Mouse (Mus musculus): ENCODE measurements at regions not wholly inside any gene's neighbourhood (a gene's known extent, or its start where the extent isn't known, plus 50 kb on each side); places are given as distances from the start of the nearest gene placed in this dataset.

DNA sequence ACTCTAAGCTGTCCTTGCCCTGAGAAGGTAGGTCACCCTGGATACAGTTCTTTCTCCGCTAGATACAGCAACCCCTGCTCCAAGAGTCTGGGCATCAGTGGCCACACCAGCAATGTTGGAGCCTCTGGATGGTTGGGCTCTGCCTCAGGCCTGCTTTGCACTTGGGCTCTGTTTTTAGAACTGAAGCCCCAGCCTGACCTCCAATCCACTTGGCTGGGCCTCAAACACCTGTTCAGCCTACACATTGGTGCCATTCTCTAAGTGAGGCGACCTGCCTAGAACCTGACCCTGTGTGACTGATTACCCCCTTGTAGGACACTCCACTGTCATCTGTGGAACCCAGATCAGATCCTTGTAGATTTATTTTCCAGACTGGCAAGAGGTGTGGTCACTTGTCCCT lies 289.8 kb downstream of the Gm826 start:
- no peak for DNase-seq (ENCODE audit: extremely low spot score, low spot score)
- Histone ChIP-seq H3K27me3 (ENCODE audit: poor library complexity, severe bottlenecking) (no peaks in the 10 kb centered on the region), H3K4me3 (no peak overlapping the region), H3K36me3 (replicated peaks) (no peaks in the 10 kb centered on the region), H3K9me3 (no peaks in the 10 kb centered on the region), H3K27ac (no peak overlapping the region), H3K4me1 (peaks cover 7% of the 10 kb centered on the region; the same call in 1 of the 2 replicates)
- 89% methylated on average over 2 of the region's 2 CpGs for WGBS

DNA sequence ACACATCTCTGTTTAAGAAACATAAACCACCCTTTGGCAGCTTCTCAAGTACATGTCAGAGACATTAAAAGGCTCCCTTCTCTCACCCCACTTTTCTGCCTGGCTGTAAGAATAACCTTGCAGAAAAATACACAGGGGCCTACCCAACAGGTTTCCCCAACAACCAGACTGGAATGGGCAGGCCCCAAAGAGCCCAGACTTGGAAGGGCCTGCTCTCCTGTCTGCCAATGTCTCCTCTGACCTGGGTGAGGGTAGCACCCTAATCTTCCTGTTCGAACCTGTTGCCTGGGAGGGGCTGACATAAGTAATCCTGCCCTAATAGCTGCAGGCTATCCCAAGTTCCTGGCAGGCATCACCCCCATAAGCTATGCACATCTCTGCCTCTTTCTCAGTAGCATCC lies 304.5 kb downstream of the Gm826 start:
- Histone ChIP-seq H3K4me1 (no peaks in the 10 kb centered on the region), H3K27ac (no peak overlapping the region), H3K4me3 (no peak overlapping the region), H3K27me3 (ENCODE audit: poor library complexity, severe bottlenecking) (no peaks in the 10 kb centered on the region), H3K36me3 (replicated peaks) (no peaks in the 10 kb centered on the region), H3K9me3 (no peaks in the 10 kb centered on the region)
- WGBS: 90% methylated on average over 1 of the region's 1 CpGs
- no peak for DNase-seq (ENCODE audit: extremely low spot score, low spot score)

DNA sequence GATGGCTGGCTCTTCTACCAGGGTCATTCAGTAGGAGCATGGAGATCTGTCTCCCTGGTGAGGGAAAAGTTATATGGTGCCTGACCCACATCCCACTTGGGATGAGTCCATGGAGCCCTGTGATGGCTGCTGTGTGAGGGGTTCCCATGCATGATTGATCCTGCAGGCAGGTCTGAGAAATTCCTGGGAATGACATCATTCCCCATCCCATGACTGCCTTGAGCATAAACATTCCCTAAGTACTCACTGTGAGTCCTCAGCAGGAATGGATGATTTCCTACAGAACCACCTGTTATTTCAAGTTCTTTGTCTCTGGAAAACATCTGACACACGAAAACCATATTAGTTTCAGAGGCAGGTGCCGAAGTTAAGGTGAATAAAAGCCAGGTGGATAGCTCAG lies 305.5 kb downstream of the Gm826 start:
- H3K36me3 ChIP-seq (replicated peaks): no peaks in the 10 kb centered on the region
- no peaks in the 10 kb centered on the region for H3K4me1 ChIP-seq
- H3K27ac ChIP-seq: no peak overlapping the region
- no peak overlapping the region for H3K4me3 ChIP-seq
- no peaks in the 10 kb centered on the region for H3K27me3 ChIP-seq (ENCODE audit: poor library complexity, severe bottlenecking)
- DNase-seq (ENCODE audit: extremely low spot score, low spot score): no peak
- 80% methylated on average over 2 of the region's 2 CpGs for WGBS
- no peaks in the 10 kb centered on the region for H3K9me3 ChIP-seq

DNA sequence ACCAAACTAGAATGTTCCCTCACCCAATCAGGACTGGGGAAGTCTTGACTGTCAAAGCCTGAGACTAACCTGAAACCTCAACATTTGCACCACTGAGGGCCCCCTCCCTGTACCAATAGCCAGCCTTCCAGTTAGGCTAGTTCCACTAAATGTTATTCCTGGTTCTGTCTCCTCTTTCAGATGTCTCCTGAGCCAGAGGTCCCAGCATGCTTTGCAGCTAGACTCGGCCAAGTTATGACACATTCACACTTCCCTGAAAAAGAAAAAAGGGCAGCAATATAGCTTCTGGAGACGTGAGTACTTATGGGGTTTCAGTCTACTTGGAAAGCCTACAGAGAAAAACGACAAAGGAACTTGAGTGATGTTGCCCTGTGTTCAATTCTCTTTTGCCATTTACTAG lies 308.1 kb downstream of the Gm826 start:
- no peak for DNase-seq (ENCODE audit: extremely low spot score, low spot score)
- Histone ChIP-seq H3K36me3 (replicated peaks) (no peaks in the 10 kb centered on the region), H3K27ac (no peak overlapping the region), H3K4me1 (peaks cover 10% of the 10 kb centered on the region), H3K9me3 (no peaks in the 10 kb centered on the region), H3K4me3 (no peak overlapping the region), H3K27me3 (ENCODE audit: poor library complexity, severe bottlenecking) (no peaks in the 10 kb centered on the region)
- WGBS: 86% methylated on average over 3 of the region's 3 CpGs

DNA sequence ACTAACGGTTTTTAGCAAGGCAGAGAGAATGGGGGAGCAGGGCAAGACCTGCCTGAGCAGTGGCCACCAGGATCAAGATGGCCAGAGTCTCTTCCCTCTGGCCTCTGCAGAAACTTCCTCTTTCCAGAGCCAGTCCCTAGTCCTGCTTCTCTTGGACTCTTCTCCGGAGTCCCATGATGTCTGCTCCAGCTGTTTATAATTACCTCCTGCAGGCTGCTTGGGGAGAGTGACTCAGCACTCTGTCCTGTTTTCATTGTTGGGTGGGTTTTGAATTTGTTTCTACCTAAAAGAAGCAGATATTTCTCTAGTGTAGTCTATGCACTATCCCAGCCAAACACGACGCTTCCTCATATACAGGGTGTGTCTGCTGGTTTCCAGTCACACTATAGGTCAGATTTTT lies 312.4 kb downstream of the Gm826 start:
- Histone ChIP-seq H3K27ac (no peak overlapping the region), H3K9me3 (no peaks in the 10 kb centered on the region), H3K4me1 (peaks cover 30% of the 10 kb centered on the region), H3K4me3 (no peak overlapping the region), H3K36me3 (replicated peaks) (no peaks in the 10 kb centered on the region), H3K27me3 (ENCODE audit: poor library complexity, severe bottlenecking) (no peaks in the 10 kb centered on the region)
- DNase-seq (ENCODE audit: extremely low spot score, low spot score): no peak
- 69% methylated on average over 4 of the region's 4 CpGs for WGBS

DNA sequence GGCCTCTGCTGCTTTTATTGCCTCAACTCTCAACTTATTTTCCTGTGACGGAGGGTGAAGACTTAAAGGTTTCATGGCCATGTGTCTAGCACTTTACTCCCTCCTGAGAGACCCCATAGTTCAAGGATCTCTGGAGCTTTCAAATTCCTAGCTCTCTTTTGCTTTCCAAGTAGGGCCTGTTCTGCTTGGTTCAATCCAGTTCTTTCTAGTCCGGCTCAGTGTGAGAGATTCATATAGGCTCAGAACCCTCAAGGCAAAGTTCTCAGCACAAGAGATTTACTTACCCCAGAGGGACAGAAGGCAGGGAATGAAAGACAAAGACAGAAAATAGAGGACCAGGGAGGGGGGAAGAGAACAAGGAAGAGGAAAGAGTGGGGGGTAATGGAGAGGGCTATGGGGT lies 313.1 kb downstream of the Gm826 start:
- WGBS: 78% methylated on average over 2 of the region's 2 CpGs
- Histone ChIP-seq H3K4me1 (peaks cover 31% of the 10 kb centered on the region), H3K27ac (no peak overlapping the region), H3K9me3 (no peaks in the 10 kb centered on the region), H3K27me3 (ENCODE audit: poor library complexity, severe bottlenecking) (no peaks in the 10 kb centered on the region), H3K36me3 (replicated peaks) (no peaks in the 10 kb centered on the region), H3K4me3 (no peak overlapping the region)
- no peak for DNase-seq (ENCODE audit: extremely low spot score, low spot score)

DNA sequence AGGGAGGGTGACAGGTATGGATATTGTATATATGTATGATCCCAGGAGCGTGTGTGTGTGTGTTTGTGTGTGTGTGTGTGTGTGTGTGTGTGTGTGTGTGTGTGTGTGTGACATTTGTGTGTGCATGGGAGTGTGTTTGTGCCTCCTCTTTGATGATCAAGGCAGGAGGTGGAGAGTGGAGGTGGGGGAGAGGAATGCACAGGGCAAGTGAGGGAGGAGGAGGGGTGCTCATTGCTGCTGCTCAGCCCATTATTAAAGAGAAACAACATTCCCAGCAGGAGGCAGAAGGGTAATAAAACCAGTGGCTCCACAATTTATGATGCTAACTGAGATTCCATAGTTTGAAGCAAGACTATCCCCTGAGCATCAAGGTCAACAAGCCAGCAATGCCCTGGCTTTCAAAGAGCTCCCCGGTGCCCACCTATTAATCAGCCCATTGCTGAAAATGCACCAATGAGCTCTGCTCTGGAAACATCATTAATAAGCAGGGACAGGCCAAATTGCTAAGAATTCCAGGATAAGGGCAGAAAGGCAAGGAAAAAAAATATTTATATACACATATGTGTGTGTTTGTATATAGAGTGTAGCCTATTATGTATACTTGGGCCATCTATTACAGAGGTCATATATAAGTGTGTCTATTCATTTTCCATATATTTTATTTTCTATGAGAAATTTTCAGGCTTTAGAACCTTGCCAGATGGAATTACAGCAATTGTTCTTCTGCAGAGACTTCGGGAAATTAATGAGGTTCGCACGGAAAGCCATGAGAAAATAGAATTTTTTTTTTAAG lies 316.7 kb downstream of the Gm826 start:
- DNase-seq (ENCODE audit: extremely low spot score, low spot score): no peak
- Histone ChIP-seq H3K4me3 (no peak overlapping the region), H3K9me3 (no peaks in the 10 kb centered on the region), H3K27ac (no peak overlapping the region), H3K36me3 (replicated peaks) (no peaks in the 10 kb centered on the region), H3K27me3 (ENCODE audit: poor library complexity, severe bottlenecking) (no peaks in the 10 kb centered on the region), H3K4me1 (peaks cover 31% of the 10 kb centered on the region)
- 67% methylated on average over 5 of the region's 5 CpGs for WGBS

DNA sequence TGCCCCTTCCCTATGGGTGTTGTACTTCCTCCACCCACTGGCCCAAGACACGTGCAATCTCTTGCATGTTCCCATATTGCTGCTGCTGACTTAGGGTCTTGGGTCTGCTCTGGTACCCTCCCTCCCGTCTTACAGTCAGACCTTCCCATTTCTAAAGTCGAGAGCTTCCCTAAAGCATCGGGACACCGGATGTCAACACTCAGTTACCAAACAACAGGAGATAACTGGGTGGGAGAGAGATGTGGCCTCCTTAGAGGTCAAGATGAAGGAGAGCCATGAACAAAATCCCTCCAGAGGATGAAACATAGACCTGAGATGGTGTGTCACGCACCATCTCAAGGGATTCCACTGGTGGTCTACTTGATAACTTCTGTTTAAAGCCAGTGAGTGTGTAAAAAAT lies 322.5 kb downstream of the Gm826 start:
- H3K4me3 ChIP-seq: no peak overlapping the region
- H3K27me3 ChIP-seq (ENCODE audit: poor library complexity, severe bottlenecking): no peaks in the 10 kb centered on the region
- DNase-seq (ENCODE audit: extremely low spot score, low spot score): no peak
- no peaks in the 10 kb centered on the region for H3K9me3 ChIP-seq
- H3K27ac ChIP-seq: no peak overlapping the region
- H3K36me3 ChIP-seq (replicated peaks): no peaks in the 10 kb centered on the region
- H3K4me1 ChIP-seq: peaks cover under 1% of the 10 kb centered on the region
- WGBS: 86% methylated on average over 6 of the region's 6 CpGs

DNA sequence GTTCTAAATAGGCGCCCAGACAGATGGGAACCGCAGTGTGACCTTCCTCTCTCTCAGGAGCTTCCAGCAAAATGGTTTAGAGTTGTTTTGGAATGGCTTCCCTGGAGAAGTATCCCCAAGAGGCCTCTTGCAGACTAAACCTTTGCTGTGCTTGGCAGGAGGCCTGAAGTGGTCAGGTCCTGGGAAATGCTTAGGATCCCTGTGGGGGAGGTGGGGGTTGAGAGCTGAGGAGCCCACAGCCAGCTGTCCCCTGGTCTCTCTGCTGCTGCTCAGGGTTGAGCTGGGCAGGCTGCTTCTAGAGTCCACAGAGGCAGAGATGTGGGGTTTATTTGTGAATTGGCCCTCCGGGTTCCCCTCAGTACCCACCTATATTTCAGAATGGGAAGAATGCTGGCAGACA lies 331.3 kb downstream of the Gm826 start:
- Histone ChIP-seq H3K4me1 (peaks cover 3% of the 10 kb centered on the region; the same call in 1 of the 2 replicates), H3K4me3 (no peak overlapping the region), H3K27ac (no peak overlapping the region), H3K9me3 (no peaks in the 10 kb centered on the region), H3K36me3 (replicated peaks) (no peaks in the 10 kb centered on the region), H3K27me3 (ENCODE audit: poor library complexity, severe bottlenecking) (no peaks in the 10 kb centered on the region)
- DNase-seq (ENCODE audit: extremely low spot score, low spot score): no peak
- 67% methylated on average over 3 of the region's 3 CpGs for WGBS

DNA sequence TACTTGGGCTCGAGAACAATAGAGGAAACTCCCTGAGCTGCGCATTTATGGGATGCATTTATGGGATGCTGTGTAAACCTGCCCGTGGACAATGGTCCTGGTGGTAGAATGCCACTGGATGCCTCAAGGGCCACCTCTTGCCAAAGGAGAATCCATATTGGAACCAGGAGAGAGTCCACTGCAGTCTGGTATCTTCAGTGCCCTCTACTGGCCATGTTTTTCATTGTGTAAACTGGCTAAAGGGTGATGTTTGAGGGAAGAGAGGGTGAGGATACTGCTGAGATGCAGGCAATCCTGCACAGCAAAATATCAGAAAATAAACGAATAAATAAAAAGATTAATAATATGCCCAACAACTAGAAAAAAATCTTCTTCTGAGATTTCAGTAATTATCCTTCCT lies 333.5 kb downstream of the Gm826 start:
- no peaks in the 10 kb centered on the region for H3K27me3 ChIP-seq (ENCODE audit: poor library complexity, severe bottlenecking)
- H3K36me3 ChIP-seq (replicated peaks): no peaks in the 10 kb centered on the region
- 71% methylated on average over 4 of the region's 4 CpGs for WGBS
- no peaks in the 10 kb centered on the region for H3K9me3 ChIP-seq
- H3K4me1 ChIP-seq: peaks cover 3% of the 10 kb centered on the region; the same call in 1 of the 2 replicates
- H3K4me3 ChIP-seq: no peak overlapping the region
- no peak for DNase-seq (ENCODE audit: extremely low spot score, low spot score)
- H3K27ac ChIP-seq: no peak overlapping the region

DNA sequence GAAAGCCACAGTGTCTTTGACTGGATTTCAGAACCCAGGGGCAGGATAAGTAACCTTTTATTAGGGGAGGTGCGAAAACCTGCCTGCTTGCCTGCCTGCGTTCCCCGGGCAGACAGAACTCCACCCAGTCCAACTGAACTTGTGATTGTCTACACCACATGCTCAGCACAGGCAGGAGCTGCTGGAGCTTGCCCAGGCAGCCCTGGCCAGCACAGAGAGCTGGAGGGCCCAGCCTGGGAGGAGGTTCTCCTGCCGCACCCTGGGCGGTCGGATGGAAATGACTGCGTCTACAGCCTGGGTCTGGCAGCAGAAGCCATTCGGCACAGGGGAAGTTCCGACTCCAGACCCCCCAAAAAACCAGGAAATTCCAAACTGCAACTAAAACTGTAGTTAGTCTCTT lies 336.6 kb downstream of the Gm826 start:
- H3K4me3 ChIP-seq: no peak overlapping the region
- WGBS: 89% methylated on average over 9 of the region's 9 CpGs
- H3K4me1 ChIP-seq: no peaks in the 10 kb centered on the region
- no peaks in the 10 kb centered on the region for H3K36me3 ChIP-seq (replicated peaks)
- DNase-seq (ENCODE audit: extremely low spot score, low spot score): no peak
- H3K27ac ChIP-seq: no peak overlapping the region
- H3K9me3 ChIP-seq: no peaks in the 10 kb centered on the region
- no peaks in the 10 kb centered on the region for H3K27me3 ChIP-seq (ENCODE audit: poor library complexity, severe bottlenecking)

DNA sequence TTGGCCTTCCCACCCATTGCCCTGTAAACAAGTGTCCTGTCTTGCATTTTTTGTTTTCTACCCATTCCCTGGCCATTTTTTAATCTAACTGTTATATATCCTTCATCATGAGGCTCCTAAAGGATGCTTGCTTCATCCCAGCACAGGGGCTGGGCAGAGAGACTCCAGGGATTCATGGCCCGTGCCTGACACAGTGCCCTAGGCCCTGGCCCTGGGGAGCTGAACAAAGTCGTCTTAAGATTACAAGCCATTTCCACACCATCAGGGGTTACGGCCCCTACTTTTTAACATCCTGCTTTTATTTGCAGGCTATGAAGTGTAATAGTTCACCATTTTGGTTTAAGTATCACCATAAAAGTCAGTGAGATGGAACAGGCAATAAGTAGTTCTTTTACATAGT lies 339.5 kb downstream of the Gm826 start:
- Histone ChIP-seq H3K4me1 (no peaks in the 10 kb centered on the region), H3K36me3 (replicated peaks) (no peaks in the 10 kb centered on the region), H3K27me3 (ENCODE audit: poor library complexity, severe bottlenecking) (no peaks in the 10 kb centered on the region), H3K9me3 (no peaks in the 10 kb centered on the region), H3K4me3 (no peak overlapping the region), H3K27ac (no peak overlapping the region)
- 74% methylated on average over 3 of the region's 3 CpGs for WGBS
- DNase-seq (ENCODE audit: extremely low spot score, low spot score): no peak

DNA sequence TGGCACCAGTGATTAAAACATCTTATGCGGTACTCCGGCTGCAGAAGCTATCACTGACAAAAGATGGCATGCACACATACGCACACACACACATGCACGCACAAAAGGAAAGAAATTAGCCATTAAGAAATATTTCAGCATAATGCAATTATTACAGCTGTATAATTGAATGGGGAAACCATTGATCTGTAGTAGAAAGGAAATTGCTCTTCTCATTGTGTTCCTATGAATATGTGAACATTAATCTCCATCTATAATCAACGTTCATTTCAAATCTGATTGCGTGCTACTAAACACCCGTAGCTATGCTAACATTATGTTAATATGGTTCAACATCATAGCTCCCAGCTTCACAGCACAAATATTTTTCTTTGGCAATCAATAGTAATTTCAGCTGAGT lies 347.2 kb downstream of the Gm826 start:
- Histone ChIP-seq H3K4me3 (no peak overlapping the region), H3K27me3 (ENCODE audit: poor library complexity, severe bottlenecking) (no peaks in the 10 kb centered on the region), H3K9me3 (no peaks in the 10 kb centered on the region), H3K4me1 (no peaks in the 10 kb centered on the region), H3K27ac (no peak overlapping the region), H3K36me3 (replicated peaks) (no peaks in the 10 kb centered on the region)
- no peak for DNase-seq (ENCODE audit: extremely low spot score, low spot score)
- 95% methylated on average over 7 of the region's 7 CpGs for WGBS

DNA sequence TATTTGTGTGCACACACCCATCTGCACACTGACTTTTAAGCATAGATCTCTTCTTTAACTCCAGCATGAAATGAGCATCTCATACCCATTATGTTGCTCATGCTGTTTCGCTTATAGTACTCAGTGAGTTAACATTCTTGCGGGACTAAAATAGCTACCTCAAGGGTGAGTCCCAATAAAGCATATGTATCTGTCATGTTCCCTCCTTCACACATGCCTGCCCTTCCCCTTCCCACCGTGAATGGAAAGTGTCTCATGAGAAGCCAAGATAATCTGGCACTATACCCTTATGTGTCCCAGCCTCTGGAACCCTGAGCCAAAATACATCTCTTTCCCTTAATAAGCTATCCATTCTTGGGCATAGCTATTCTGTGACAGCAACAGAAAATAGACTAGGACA lies 352.3 kb downstream of the Gm826 start:
- no peaks in the 10 kb centered on the region for H3K27me3 ChIP-seq (ENCODE audit: poor library complexity, severe bottlenecking)
- no peaks in the 10 kb centered on the region for H3K36me3 ChIP-seq (replicated peaks)
- no peak for DNase-seq (ENCODE audit: extremely low spot score, low spot score)
- no peaks in the 10 kb centered on the region for H3K4me1 ChIP-seq
- 90% methylated on average over 3 of the region's 3 CpGs for WGBS
- H3K9me3 ChIP-seq: no peaks in the 10 kb centered on the region
- H3K27ac ChIP-seq: no peak overlapping the region
- H3K4me3 ChIP-seq: no peak overlapping the region
